Mouse (Mus musculus): ENCODE data around the gene Ckap5. TPM values are rescaled to one million over a fixed set of nuclear protein-coding genes. Genes with fewer than 3 reads are reported as not detected.

Gene Ckap5
- polyA plus RNA-seq (2014; fragmentation: Illumina TruSeq; extraction: RNeasy Lipid Tissue Mini Kit (QIAGEN cat#74804); ENCODE audit: low read depth, low replicate concordance) = 6.8 TPM

DNA sequence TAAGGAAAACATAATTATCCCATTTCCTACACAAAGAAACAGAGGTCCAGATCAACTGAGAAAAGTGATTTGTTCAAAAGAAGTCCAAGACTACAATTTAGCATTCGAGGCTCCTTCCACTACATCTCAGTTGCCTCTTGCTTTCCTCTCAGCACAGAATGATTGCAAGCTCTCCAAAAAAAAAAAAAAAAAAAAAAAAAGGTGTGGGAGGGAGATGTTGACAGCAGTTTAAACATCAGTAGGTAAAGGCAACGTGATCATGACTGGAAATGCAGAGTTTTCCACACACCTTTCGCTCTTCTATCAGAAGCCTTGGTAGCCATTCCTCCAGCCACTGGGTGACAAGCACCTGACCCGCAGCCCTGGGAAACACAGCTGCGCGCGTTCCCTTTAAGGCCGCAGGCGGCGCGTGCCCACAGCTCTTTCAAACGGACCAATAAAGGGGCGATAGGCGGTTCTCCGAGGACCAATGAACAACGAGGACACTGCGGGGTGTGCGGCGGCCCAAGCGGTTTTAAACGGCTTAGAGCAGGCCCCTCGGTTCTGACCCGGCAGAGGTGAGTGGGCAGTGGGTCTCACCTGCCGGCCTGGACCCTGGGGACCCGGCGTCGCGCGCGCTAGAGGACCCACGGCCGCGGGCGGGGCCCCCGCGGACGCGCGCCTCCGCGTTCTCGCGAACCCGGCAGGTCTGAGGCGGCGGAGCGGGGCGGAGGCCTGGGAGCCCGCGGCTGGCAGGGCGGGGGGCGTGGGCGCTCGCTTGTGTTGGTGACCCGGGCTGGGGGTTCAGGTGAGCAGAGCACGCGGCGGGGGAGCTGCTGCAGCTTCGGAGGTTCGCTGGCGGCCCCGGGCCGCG is at the start of gene Ckap5:
Gene Ckap5, plus strand, starts transcription at position 469 of the 853 bp plus-strand sequence.

DNA sequence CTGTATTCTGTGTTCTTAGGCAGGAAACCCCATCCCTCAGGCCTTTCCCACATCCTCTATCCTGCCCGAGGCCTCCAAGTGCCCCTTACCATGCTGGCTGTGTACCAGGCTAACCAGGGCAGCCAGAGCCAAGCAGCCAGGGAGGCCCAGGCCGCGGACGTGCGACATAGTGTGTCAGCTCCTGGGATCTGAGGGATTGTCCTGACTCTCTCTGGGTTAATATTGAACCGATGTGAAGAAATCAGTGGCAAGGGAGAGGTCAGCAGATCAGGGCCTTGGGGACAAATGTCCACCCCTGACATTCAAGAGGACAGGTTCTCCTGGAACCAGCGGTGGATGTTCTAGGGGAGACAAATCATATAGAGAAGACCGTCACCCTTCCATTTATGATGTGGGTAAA is 109.7 kb downstream of the Ckap5 start, which contains the start of gene F2:
Gene F2, minus strand, starts transcription at position 186 of the 400 bp plus-strand sequence.

DNA sequence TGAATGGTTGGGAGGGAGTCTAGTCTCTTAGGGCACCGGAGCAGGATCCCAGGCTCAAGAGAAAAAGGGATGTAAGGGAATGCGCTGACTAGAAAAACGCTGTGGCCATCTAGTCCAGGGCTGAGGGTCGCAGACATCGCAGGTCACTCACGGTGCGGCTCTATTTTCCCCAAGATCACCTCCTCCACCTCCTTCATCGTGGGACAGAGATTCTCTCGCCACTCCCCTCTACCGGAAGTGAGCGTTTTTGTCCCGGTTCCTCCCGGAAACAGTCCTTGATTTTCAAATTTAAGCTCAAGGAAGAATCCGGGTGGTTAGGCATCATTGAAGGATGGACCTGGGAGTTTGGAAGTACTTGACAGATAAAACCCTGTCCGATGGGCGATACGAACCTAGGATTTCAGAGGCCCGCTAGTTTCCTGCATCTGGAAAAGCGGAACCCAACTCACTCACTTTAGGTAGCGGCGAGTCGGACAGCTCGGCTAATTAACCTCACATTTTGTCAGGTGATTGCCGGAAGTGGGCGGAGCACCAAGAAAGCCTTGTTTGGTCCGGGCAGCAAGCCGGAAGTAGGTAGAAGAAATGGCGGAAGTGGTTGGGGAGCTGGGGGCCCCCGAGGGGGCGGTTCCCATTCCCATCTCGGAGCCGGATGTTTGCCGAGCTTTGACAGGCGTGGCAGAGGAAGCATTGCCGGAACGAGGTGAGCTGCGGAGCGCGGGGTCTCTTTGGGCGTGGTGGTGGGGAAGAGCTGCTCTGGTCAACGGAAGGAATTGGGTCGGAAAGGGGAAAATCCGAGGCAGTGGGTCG is 123.2 kb downstream of the Ckap5 start, which contains the start of the genes Zfp408 and Arhgap1:
Gene Zfp408, minus strand, starts transcription at position 239 of the 807 bp plus-strand sequence.
Gene Arhgap1, plus strand, starts transcription at position 308 of the 807 bp plus-strand sequence.

Other genes with a start within 250 kb of the Ckap5 start
- 0.93 TPM for gene 1110051M20Rik, start 82.1 kb upstream of the Ckap5 start, polyA plus RNA-seq (2014; fragmentation: Illumina TruSeq; extraction: RNeasy Lipid Tissue Mini Kit (QIAGEN cat#74804); ENCODE audit: low read depth, low replicate concordance)
- gene Lrp4, start 69.3 kb upstream of the Ckap5 start, polyA plus RNA-seq (2014; fragmentation: Illumina TruSeq; extraction: RNeasy Lipid Tissue Mini Kit (QIAGEN cat#74804); ENCODE audit: low read depth, low replicate concordance) = 2.0 TPM
- 407 TPM for gene F2, start 109.7 kb downstream of the Ckap5 start, polyA plus RNA-seq (2014; fragmentation: Illumina TruSeq; extraction: RNeasy Lipid Tissue Mini Kit (QIAGEN cat#74804); ENCODE audit: low read depth, low replicate concordance)
- 1.0 TPM for gene Zfp408, start 123.0 kb downstream of the Ckap5 start, polyA plus RNA-seq (2014; fragmentation: Illumina TruSeq; extraction: RNeasy Lipid Tissue Mini Kit (QIAGEN cat#74804); ENCODE audit: low read depth, low replicate concordance)
- 4.8 TPM for gene Arhgap1, start 123.1 kb downstream of the Ckap5 start, polyA plus RNA-seq (2014; fragmentation: Illumina TruSeq; extraction: RNeasy Lipid Tissue Mini Kit (QIAGEN cat#74804); ENCODE audit: low read depth, low replicate concordance)
- 14.6 TPM for gene Atg13, start 183.8 kb downstream of the Ckap5 start, polyA plus RNA-seq (2014; fragmentation: Illumina TruSeq; extraction: RNeasy Lipid Tissue Mini Kit (QIAGEN cat#74804); ENCODE audit: low read depth, low replicate concordance)
- 19.9 TPM for gene Harbi1, start 184.1 kb downstream of the Ckap5 start, polyA plus RNA-seq (2014; fragmentation: Illumina TruSeq; extraction: RNeasy Lipid Tissue Mini Kit (QIAGEN cat#74804); ENCODE audit: low read depth, low replicate concordance)
- gene Ambra1, start 203.4 kb downstream of the Ckap5 start, polyA plus RNA-seq (2014; fragmentation: Illumina TruSeq; extraction: RNeasy Lipid Tissue Mini Kit (QIAGEN cat#74804); ENCODE audit: low read depth, low replicate concordance) = 2.9 TPM